Mouse (Mus musculus): ENCODE measurements around the gene Cand2.

DNA sequence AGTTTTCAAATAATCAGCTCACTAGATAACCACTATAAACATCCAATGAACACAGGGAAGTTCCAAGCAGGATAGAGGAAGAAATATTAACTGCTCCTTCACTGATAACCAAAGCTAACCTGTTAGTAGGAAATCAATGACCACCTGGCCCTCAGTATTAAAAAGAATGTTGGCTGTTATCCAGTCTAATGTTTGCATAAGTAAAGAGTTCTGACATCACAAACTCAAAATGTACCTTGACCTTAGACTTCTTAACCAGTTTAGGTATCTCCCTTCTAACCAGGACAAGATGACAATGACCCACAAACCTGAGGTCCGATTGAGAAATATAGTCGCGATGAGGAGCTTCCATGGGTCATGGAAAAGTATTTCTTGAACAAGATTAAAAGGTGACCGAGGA is 70.7 kb downstream of the Cand2 start:
- TF ChIP-seq CTCF (IDR thresholded peaks at IDR 0.05; ENCODE audit: borderline replicate concordance, extremely low read depth, insufficient read depth, insufficient read length) (no peak), POLR2A (IDR thresholded peaks at IDR 0.05; ENCODE audit: borderline replicate concordance, extremely low read depth, insufficient read depth, insufficient read length, poor library complexity, severe bottlenecking) (no peak)
